ENCODE assay signal across 8 mouse cellular contexts in genomic region chr4:35226496-35226992, GRCm38 (mm10). TPM values are rescaled to one million over a fixed set of nuclear protein-coding genes. Genes with fewer than 3 reads are reported as not detected.
A peak's percentile ranks its signal among the peaks of the same experiment; 100 is the strongest.
DNase-seq lines count a peak whose midpoint lies in the region; ATAC-seq and TF ChIP-seq lines count a peak whose summit lies in the region.

No protein-coding gene starts in this region.

- H3K27me3 ChIP-seq in embryonic facial prominence, embryonic 11.5 days (ENCODE audit: control insufficient read depth, insufficient read depth, low read length), result no peaks in the 10 kb centered on the region
- H3K27me3 ChIP-seq in intestine, postnatal 0 days (replicated peaks; ENCODE audit: control insufficient read depth, insufficient read depth, low read length), result no peaks in the 10 kb centered on the region
- no peaks in the 10 kb centered on the region for H3K27me3 ChIP-seq in neural tube, embryonic 13.5 days

- peak overlapping the region; percentile 52 for H3K4me2 ChIP-seq in embryonic facial prominence, embryonic 11.5 days (ENCODE audit: low read depth, low read length)
- H3K4me2 ChIP-seq in intestine, postnatal 0 days (replicated peaks; ENCODE audit: low read depth), result peak overlapping the region; percentile 93
- H3K4me2 ChIP-seq in neural tube, embryonic 13.5 days, result peak overlapping the region; percentile 73

- no peaks in the 10 kb centered on the region for H3K9me3 ChIP-seq in embryonic facial prominence, embryonic 11.5 days (replicated peaks; ENCODE audit: control insufficient read depth, low read length)
- H3K9me3 ChIP-seq in intestine, postnatal 0 days (ENCODE audit: control insufficient read depth), result no peaks in the 10 kb centered on the region
- no peaks in the 10 kb centered on the region for H3K9me3 ChIP-seq in neural tube, embryonic 13.5 days

- H3K9ac ChIP-seq in embryonic facial prominence, embryonic 11.5 days (replicated peaks; ENCODE audit: low read length), result peak overlapping the region; percentile 37
- peak overlapping the region; percentile 27; the same call in 1 of the 2 replicates for H3K9ac ChIP-seq in intestine, postnatal 0 days (ENCODE audit: low read depth, low read length)
- peak overlapping the region; percentile 91 for H3K9ac ChIP-seq in neural tube, embryonic 13.5 days

- H3K27ac ChIP-seq in layer of hippocampus, adult 2 months, result peak overlapping the region; percentile 90
- H3K27ac ChIP-seq in embryonic facial prominence, embryonic 11.5 days (replicated peaks; ENCODE audit: low read depth, low read length), result no peak overlapping the region
- H3K27ac ChIP-seq in intestine, postnatal 0 days (ENCODE audit: low read depth, low read length), result peak overlapping the region; percentile 58
- H3K27ac ChIP-seq in neural tube, embryonic 13.5 days (replicated peaks), result peak overlapping the region; percentile 87

- peak; percentile 11; the same call in 1 of the 2 replicates for ATAC-seq in embryonic facial prominence, embryonic 11.5 days (replicated peaks; ENCODE audit: insufficient number of reproducible peaks, low FRiP score, low TSS enrichment, low read depth)
- peak; percentile 34 for ATAC-seq in intestine, postnatal 0 days
- peak; percentile 75; the same call in 1 of the 2 replicates for ATAC-seq in neural tube, embryonic 13.5 days (ENCODE audit: low read depth)

- DNase-seq in layer of hippocampus, adult 2 months (ENCODE audit: low spot score in 2 of 2), result no peak
- DNase-seq in layer of hippocampus, postnatal 10 days (ENCODE audit: low spot score in 2 of 2), result no peak
- DNase-seq in embryonic facial prominence, embryonic 11.5 days (ENCODE audit: low spot score), result no peak
- DNase-seq in adrenal gland, adult 2 months, result no peak
- no peak for DNase-seq in layer of hippocampus, adult 9-11 months
- no peak for DNase-seq in frontal cortex, postnatal 14 days (ENCODE audit: low spot score in 2 of 2)

- no peaks in the 10 kb centered on the region for H3K36me3 ChIP-seq in embryonic facial prominence, embryonic 11.5 days (replicated peaks; ENCODE audit: control insufficient read depth, insufficient read depth, low read depth, low read length)
- H3K36me3 ChIP-seq in intestine, postnatal 0 days (ENCODE audit: control insufficient read depth, insufficient read depth), result no peaks in the 10 kb centered on the region
- H3K36me3 ChIP-seq in neural tube, embryonic 13.5 days, result no peaks in the 10 kb centered on the region

- H3K4me1 ChIP-seq in embryonic facial prominence, embryonic 11.5 days (ENCODE audit: control insufficient read depth, insufficient read depth, low read length), result no peaks in the 10 kb centered on the region
- H3K4me1 ChIP-seq in intestine, postnatal 0 days (replicated peaks; ENCODE audit: control insufficient read depth, insufficient read depth, low read length), result no peaks in the 10 kb centered on the region
- H3K4me1 ChIP-seq in neural tube, embryonic 13.5 days (replicated peaks), result peaks cover 25% of the 10 kb centered on the region

- WGBS in embryonic facial prominence, embryonic 11.5 days, result 16% methylated on average over 9 of the region's 9 CpGs
- 12% methylated on average over 9 of the region's 9 CpGs for WGBS in intestine, postnatal 0 days
- WGBS in neural tube, embryonic 13.5 days, result 15% methylated on average over 9 of the region's 9 CpGs

- no peak for TF ChIP-seq CTCF in layer of hippocampus, adult 2 months (conservative IDR thresholded peaks at IDR 0.05)
- TF ChIP-seq CTCF in intestine, postnatal 0 days (IDR thresholded peaks at IDR 0.05; ENCODE audit: low read depth), result no peak

- peak overlapping the region; percentile 96 for H3K4me3 ChIP-seq in layer of hippocampus, adult 2 months
- peak overlapping the region; percentile 89 for H3K4me3 ChIP-seq in embryonic facial prominence, embryonic 11.5 days (ENCODE audit: low read depth, low read length)
- peak overlapping the region; percentile 88 for H3K4me3 ChIP-seq in intestine, postnatal 0 days (ENCODE audit: low read depth, low read length)
- peak overlapping the region; percentile 81 for H3K4me3 ChIP-seq in neural tube, embryonic 13.5 days

RNA-seq across cellular contexts. Expression of gene C9orf72, which starts 0.6 kb away (rescaled TPM):
- 10 to 100 TPM; 24.7 to 26.0 TPM for total RNA-seq in layer of hippocampus, adult 2 months (2021)
- 10 to 100 TPM; 42.5 to 46.3 TPM for total RNA-seq in layer of hippocampus, postnatal 10 days (2021)
- polyA plus RNA-seq in embryonic facial prominence, embryonic 11.5 days (2014; fragmentation: Nextera tagmentation; extraction: Ambion mirVana), result 18.3 and 21.6 TPM in 2 replicates
- polyA plus RNA-seq in intestine, postnatal 0 days (2015; fragmentation: Nextera tagmentation; extraction: Ambion mirVana), result 10.1 and 11.1 TPM in 2 replicates
- polyA plus RNA-seq in neural tube, embryonic 13.5 days (2015; fragmentation: Nextera tagmentation; extraction: Ambion mirVana), result 40.1 and 44.5 TPM in 2 replicates
- 10 to 100 TPM; 16.1 to 23.6 TPM for total RNA-seq in adrenal gland, adult 2 months (2021)
- 2.3 and 2.9 TPM in 2 replicates for polyA plus RNA-seq in adrenal gland, adult 2 months (2012; rRNA removed)

Comparison
In these comparisons a context has a peak if more than half of its experiments do, and no peak if none do; other contexts are left out.
1. ATAC-seq: peak in every context shown above with its lines; median percentile 75 in neural tube, embryonic 13.5 days; 34 in intestine, postnatal 0 days; 11 in embryonic facial prominence, embryonic 11.5 days.
2. H3K9ac ChIP-seq: peak in every context shown above with its lines; median percentile 91 in neural tube, embryonic 13.5 days; 37 in embryonic facial prominence, embryonic 11.5 days; 27 in intestine, postnatal 0 days.